Mouse (Mus musculus) left cerebral cortex, postnatal 10 days (tissue): ENCODE results near the gene Olfr1512. TPM values are rescaled to one million over a fixed set of nuclear protein-coding genes. Genes with fewer than 3 reads are reported as not detected.

Experiments
- total RNA-seq, 2 experiments: library from RNA; stranded (reverse); gene quantifications; 2 replicates each; pipeline ENCODE4 v1.2.3; 2021

Gene Olfr1512
- total RNA-seq, 2 experiments from 2014 or later = not detected

Other genes starting within 250 kb of the Olfr1512 start
- 10 to 100 TPM; 48.3 to 53.1 TPM for gene Supt16, start 181.8 kb downstream of the Olfr1512 start, total RNA-seq
- gene Chd8, start 121.4 kb downstream of the Olfr1512 start, total RNA-seq = 100 to 1,000 TPM; 111 to 126 TPM
- gene Tox4, start 100.0 kb downstream of the Olfr1512 start, total RNA-seq = 10 to 100 TPM; 55.1 to 56.7 TPM
- gene Rab2b, start 99.6 kb downstream of the Olfr1512 start, total RNA-seq = 10 to 100 TPM; 36.9 to 37.7 TPM
- 10 to 100 TPM; 32.4 to 38.6 TPM for gene Mettl3, start 74.0 kb downstream of the Olfr1512 start, total RNA-seq
- gene Sall2, start 50.4 kb downstream of the Olfr1512 start, total RNA-seq = 10 to 100 TPM; 39.6 to 39.9 TPM
- gene Olfr1513, start 22.8 kb downstream of the Olfr1512 start, total RNA-seq = not detected
- not detected for gene Olfr1511, start 18.2 kb upstream of the Olfr1512 start, total RNA-seq
- not detected for gene Olfr1510, start 35.2 kb upstream of the Olfr1512 start, total RNA-seq
- gene Olfr1509, start 63.8 kb upstream of the Olfr1512 start, total RNA-seq = not detected
- not detected for gene Olfr1508, start 88.3 kb upstream of the Olfr1512 start, total RNA-seq
- not detected for gene Olfr1507, start 116.6 kb upstream of the Olfr1512 start, total RNA-seq